ENCODE assay signal across 14 mouse cellular contexts in the genomic region with DNA sequence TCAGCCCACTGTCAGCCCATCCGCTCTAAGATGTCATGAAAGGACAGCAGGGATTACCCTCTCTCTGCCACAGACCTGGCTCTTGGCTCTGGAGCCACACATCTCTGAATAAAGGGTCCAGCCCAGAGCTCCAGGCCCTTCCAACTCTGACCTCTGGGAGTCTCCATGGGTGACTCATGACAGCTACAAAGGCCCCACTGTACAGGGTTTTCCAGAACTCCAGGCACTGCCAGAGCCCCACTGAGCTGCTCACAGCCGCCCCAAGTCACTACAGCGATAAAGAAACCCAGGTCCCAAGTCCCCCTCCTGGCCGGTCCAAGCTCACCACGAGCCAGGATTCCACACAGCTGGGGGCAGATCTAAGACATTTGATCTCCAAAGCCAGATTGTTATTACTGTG. TPM values are rescaled to one million over a fixed set of nuclear protein-coding genes. Genes with fewer than 3 reads are reported as not detected.
DNase-seq lines count a peak whose midpoint lies in the region; ATAC-seq and TF ChIP-seq lines count a peak whose summit lies in the region.
"Had no signal": no experiment of that assay in that cellular context is flagged by ENCODE, and none has a peak within 500 bp of the region (broad histone marks: within the 10 kb centered on the region; RNA-seq: fewer than 3 reads in every experiment).

No protein-coding gene starts in this region.

- ATAC-seq in lung, embryonic 14.5 days (ENCODE audit: insufficient read depth): no peak
- no peak for ATAC-seq in limb, embryonic 12.5 days (ENCODE audit: insufficient number of reproducible peaks, insufficient read depth, low FRiP score, low TSS enrichment, low read depth)
- ATAC-seq: inflammation-experienced regulatory T-cells, adult 6 months; midbrain, embryonic 16.5 days had no signal

- H3K27me3 ChIP-seq in lung, embryonic 14.5 days (ENCODE audit: insufficient read depth, low read length): no peaks in the 10 kb centered on the region
- no peaks in the 10 kb centered on the region for H3K27me3 ChIP-seq in heart, embryonic 10.5 days (ENCODE audit: insufficient read depth, poor library complexity, severe bottlenecking)
- no peaks in the 10 kb centered on the region for H3K27me3 ChIP-seq in limb, embryonic 12.5 days

- H3K4me2 ChIP-seq in lung, embryonic 14.5 days: no peak overlapping the region
- no peak overlapping the region for H3K4me2 ChIP-seq in limb, embryonic 12.5 days

- H3K4me3 ChIP-seq in lung, embryonic 14.5 days (ENCODE audit: low read depth, low read length): no peak overlapping the region
- H3K4me3 ChIP-seq in heart, embryonic 10.5 days: no peak overlapping the region
- H3K4me3 ChIP-seq in limb, embryonic 12.5 days (replicated peaks): no peak overlapping the region
- H3K4me3 ChIP-seq: layer of hippocampus, adult 2 months had no signal

- peaks cover 29% of the 10 kb centered on the region for H3K4me1 ChIP-seq in lung, embryonic 14.5 days (ENCODE audit: insufficient read depth)
- H3K4me1 ChIP-seq in heart, embryonic 10.5 days: peaks cover 89% of the 10 kb centered on the region
- H3K4me1 ChIP-seq in limb, embryonic 12.5 days (replicated peaks): peaks cover 78% of the 10 kb centered on the region

- DNase-seq in adrenal gland, postnatal 14 days: peak; percentile 42
- no peak for DNase-seq in adrenal gland, adult 18-20 months (ENCODE audit: low spot score in 2 of 2)
- no peak for DNase-seq in lung, embryonic 14.5 days
- DNase-seq in lung, postnatal 4 days: no peak
- DNase-seq in heart, embryonic 10.5 days (ENCODE audit: low spot score): no peak
- no peak for DNase-seq in embryo, embryonic 9.5 days (ENCODE audit: extremely low spot score)
- no peak for DNase-seq in ovary, postnatal 36 days (ENCODE audit: low spot score)
- DNase-seq: B cell, adult 2 months; cerebellum, postnatal 10 days; thymus, adult 2 months had no signal

- H3K27ac ChIP-seq in lung, embryonic 14.5 days (ENCODE audit: low read depth): no peak overlapping the region
- peak overlapping the region; percentile 42; the same call in 1 of the 2 replicates for H3K27ac ChIP-seq in heart, embryonic 10.5 days
- H3K27ac ChIP-seq in limb, embryonic 12.5 days: peak overlapping the region; percentile 0; the same call in 1 of the 2 replicates
- H3K27ac ChIP-seq: layer of hippocampus, adult 2 months had no signal

- WGBS in lung, embryonic 14.5 days: 35% methylated on average over 5 of the region's 5 CpGs
- whole genome bisulfite sequencing in heart, embryonic 10.5 days: 14% methylated on average over 5 of the region's 5 CpGs
- WGBS in limb, embryonic 12.5 days: 24% methylated on average over 5 of the region's 5 CpGs

- no peaks in the 10 kb centered on the region for H3K9me3 ChIP-seq in lung, embryonic 14.5 days (ENCODE audit: low read depth, low read length)
- no peaks in the 10 kb centered on the region for H3K9me3 ChIP-seq in heart, embryonic 10.5 days
- H3K9me3 ChIP-seq in limb, embryonic 12.5 days: no peaks in the 10 kb centered on the region

- H3K9ac ChIP-seq in lung, embryonic 14.5 days: no peak overlapping the region
- no peak overlapping the region for H3K9ac ChIP-seq in limb, embryonic 12.5 days (replicated peaks)

- peak; percentile 8; the same call in 1 of the 2 replicates for TF ChIP-seq CTCF in lung, embryonic 14.5 days (IDR thresholded peaks at IDR 0.05; ENCODE audit: low read depth)

- no peaks in the 10 kb centered on the region for H3K36me3 ChIP-seq in lung, embryonic 14.5 days (ENCODE audit: insufficient read depth)
- H3K36me3 ChIP-seq in heart, embryonic 10.5 days: no peaks in the 10 kb centered on the region
- no peaks in the 10 kb centered on the region for H3K36me3 ChIP-seq in limb, embryonic 12.5 days

RNA-seq across cellular contexts. Expression of a gene that starts 34.6 kb away (rescaled TPM):
- 21.7 and 28.3 TPM in 2 replicates for total RNA-seq in adrenal gland, postnatal 14 days (2021)
- total RNA-seq in adrenal gland, adult 18-20 months (2021): 10 to 100 TPM; 24.5 to 25.2 TPM
- 8.6 and 8.8 TPM in 2 replicates for polyA plus RNA-seq in lung, embryonic 14.5 days (2014; fragmentation: Nextera tagmentation; extraction: Ambion mirVana)
- 5.1 and 8.1 TPM in 2 replicates for polyA plus RNA-seq in heart, embryonic 10.5 days (2016; fragmentation: Nextera tagmentation; extraction: Ambion mirVana)
- polyA plus RNA-seq in limb, embryonic 12.5 days (2016; fragmentation: Nextera tagmentation; extraction: Ambion mirVana): 8.0 and 8.5 TPM in 2 replicates

RNA-seq across cellular contexts. Expression of a gene that starts 49.8 kb away (rescaled TPM):
- total RNA-seq in adrenal gland, postnatal 14 days (2021): 5.0 and 7.9 TPM in 2 replicates
- 1 to 10 TPM; 6.5 to 8.2 TPM for total RNA-seq in adrenal gland, adult 18-20 months (2021)
- polyA plus RNA-seq in lung, embryonic 14.5 days (2014; fragmentation: Nextera tagmentation; extraction: Ambion mirVana): 7.0 and 8.1 TPM in 2 replicates
- polyA plus RNA-seq in heart, embryonic 10.5 days (2016; fragmentation: Nextera tagmentation; extraction: Ambion mirVana): 2.3 and 3.3 TPM in 2 replicates
- polyA plus RNA-seq in limb, embryonic 12.5 days (2016; fragmentation: Nextera tagmentation; extraction: Ambion mirVana): 10.7 and 11.5 TPM in 2 replicates
- polyA plus RNA-seq: inflammation-experienced regulatory T-cells, adult 6 months had no signal
